Mouse (Mus musculus) frontal cortex, postnatal 14 days (tissue): ENCODE measurements around the gene Rab6b.

Experiments
- DNase-seq, 2 experiments: peaks; one replicate each; pipeline ENCODE4 v3.0.0; 2022; ENCODE audit warnings: low spot score in 2 of 2

The Rab6b gene

GRCm38 (mm10) chr9:103111621-103112470, at the start of gene Rab6b:
TSS of gene Rab6b (plus strand) at chr9:103111787.
- DNase-seq: peak; percentile 59 to 64

- DNase-seq: no peak
Measured at GRCm38 (mm10) chr9:103063591-103063990, 48.0 kb upstream of the Rab6b start.

DNA sequence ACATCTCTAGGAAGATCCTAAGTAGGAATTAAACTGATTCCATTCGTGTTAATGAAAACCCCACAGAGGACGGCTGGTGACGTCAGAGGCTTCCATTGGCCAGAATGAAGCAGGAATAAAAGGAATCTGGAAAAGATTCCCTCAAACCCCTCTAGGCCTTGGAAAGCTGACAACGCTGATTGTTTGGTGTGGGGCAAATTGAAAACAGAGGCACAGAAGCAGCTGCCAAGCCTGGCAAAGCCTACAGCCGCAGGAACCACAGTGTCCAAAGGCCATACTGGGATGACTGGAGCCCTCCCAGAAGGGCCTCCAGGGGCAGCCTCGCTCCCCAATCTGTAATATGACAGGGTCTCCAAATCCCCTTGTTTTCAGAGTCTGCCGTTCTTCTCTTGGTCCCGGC, 44.7 kb upstream of the Rab6b start:
- no peak for DNase-seq

DNA sequence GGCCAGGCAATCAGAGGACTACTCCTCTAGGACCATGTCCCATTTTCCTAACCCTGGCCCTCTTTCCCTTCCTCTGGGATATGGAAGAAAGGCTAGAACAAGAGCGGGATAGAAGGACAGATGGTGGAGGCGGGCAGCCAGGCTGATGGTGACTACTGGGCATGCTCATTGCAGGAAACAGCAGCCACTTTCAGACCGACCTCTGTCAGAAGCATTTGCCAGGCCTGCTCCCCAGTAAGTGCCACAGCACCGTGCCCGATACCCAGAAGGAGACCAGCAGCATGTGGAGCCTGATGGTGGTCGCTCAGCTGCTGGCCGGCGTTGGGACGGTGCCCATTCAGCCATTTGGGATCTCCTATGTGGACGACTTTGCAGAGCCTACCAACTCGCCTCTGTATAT, 43.9 kb upstream of the Rab6b start:
- no peak for DNase-seq

DNA sequence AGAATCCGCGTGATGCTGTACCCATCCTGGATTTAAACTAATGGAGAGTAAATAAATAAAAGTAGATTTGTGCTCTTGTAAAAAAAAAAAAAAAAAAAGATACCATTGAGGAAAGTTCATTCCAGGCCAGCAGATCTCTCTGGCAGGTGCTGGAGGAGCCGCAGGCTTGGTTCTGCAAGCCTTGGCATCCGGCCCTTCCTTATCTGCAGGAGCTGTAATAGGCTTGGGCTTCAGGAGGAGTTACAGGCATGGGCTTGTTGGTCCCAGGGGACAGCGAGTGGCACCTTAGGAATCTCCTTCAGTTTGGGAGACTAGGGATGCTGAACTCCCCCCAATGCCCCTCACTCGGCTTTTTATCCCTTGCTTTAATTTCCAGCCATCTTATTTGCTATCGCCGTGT, 42.8 kb upstream of the Rab6b start:
- no peak for DNase-seq

- DNase-seq: no peak
Measured at GRCm38 (mm10) chr9:103071541-103072203, 39.9 kb upstream of the Rab6b start.

- no peak for DNase-seq
Measured at GRCm38 (mm10) chr9:103072204-103072599, 39.4 kb upstream of the Rab6b start.

- DNase-seq: no peak
Measured at GRCm38 (mm10) chr9:103072926-103073515, 38.6 kb upstream of the Rab6b start.

GRCm38 (mm10) chr9:103076836-103077531, 34.6 kb upstream of the Rab6b start:
- no peak for DNase-seq

- no peak for DNase-seq
Measured at GRCm38 (mm10) chr9:103078194-103078691, 33.3 kb upstream of the Rab6b start.

GRCm38 (mm10) chr9:103080211-103080610, 31.4 kb upstream of the Rab6b start:
- no peak for DNase-seq

DNA sequence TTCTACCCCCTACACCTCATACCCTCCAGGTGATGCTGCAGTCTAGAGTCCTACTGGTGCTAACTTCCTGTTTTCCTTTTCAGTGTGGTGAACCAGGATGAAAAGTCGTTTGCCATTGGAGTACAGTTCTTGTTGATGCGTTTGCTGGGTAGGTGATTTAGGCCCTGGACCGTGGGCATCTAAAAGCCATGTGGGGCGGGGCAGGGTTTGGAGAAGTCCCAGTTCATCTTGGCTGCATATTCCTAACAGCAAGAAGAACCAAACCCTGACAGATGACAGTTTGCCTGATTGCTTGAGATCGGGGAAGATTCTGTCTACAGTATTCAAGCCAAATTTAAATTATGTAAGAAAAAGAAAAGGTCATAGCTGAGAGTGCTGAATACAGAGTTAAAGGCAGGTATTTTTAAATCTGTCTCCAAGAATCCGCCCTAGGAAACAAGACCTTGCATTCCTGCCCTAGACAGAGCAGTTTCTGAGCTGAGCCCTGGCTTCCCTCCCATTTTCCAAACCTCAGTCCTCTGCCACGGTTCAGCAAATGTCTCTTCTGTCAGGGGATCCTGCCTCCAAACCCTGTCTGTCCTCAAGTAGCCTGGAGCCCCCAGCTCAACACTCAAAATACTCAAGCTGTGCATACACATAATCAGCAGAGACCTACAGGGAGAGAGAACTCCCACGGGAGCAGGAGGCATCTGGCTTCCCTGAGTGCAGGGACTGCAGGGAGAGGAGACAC, 29.2 kb upstream of the Rab6b start:
- DNase-seq: no peak

- DNase-seq: no peak
Measured at GRCm38 (mm10) chr9:103083405-103083804, 28.2 kb upstream of the Rab6b start.

GRCm38 (mm10) chr9:103086736-103087135, 24.9 kb upstream of the Rab6b start:
- DNase-seq: no peak

- DNase-seq: no peak
Measured at GRCm38 (mm10) chr9:103087301-103087700, 24.3 kb upstream of the Rab6b start.

- no peak for DNase-seq
Measured at GRCm38 (mm10) chr9:103088661-103089060, 22.9 kb upstream of the Rab6b start.

DNA sequence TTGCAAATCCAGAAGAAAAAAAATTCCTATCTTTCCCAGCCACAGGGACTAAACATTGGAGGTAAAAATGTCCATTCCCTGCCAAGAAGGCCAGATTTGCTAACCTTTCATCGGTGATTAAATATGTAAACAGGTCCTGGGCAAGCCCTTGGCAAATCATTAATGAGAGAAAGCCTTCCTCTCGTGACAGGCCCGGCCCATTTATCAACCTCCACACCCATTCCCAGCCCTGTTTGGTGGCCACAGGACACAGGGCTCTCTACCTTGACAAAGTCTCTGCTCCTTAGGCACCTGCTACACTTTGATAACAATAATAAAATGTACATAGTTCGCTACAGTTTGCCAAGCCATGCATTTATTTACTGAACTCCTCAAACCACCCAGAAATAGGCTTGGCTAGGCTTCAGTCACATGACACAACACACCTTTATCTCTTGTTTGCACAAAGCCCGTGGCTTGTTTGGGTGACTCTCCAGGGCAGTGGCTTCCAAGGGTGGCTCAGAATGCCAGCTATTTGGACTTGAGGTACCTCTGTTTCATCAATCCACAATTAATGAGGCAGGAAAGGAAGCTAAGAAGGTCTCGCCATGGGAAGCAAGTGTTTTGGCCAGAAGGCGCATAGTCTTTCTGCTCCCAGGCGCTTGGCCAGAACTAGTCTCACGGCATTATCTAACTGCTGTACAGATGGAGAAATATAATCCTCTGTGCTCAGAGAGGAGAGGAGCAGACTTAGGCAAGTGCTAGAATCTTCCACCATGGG, 21.3 kb upstream of the Rab6b start:
- no peak for DNase-seq

DNA sequence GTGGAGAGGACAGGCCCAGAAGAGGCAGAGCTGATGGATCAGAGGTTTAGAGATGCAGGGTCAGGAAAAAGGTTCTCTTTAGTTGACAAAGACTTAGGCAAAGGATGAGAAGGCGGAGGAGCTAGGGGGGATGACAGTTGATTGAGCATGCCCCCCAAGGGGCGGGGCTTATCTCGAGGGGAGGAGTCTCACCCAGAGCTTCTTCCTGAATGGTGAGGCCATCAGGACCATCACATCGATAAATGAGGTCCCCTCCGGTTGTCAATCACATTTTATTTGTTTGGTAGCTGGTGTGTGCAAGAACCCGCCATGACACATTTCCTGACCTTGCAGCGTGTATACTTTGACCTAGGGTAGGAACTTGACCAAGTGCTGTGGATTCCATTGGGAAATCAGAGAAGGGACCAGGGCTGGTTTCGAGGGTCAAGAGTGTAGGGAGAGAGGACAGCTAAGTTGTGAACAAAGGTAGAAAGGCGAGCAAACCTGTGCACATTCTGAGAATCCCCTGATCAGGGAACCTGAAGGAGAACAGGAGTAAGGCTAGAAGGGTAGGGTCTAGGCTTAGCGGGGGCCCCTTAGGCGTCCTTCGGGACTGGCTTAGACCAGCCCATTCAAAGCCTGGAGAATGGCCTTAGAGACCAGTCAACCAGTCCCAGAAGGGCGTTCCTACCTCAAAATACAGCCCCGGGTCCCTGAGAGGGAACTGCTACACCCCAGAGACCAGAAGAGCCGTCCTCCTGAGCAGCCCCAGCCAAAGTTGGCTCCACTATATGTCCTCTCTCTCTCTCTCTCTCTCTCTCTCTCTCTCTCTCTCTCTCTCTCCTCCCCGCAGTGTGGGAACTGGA, 20.3 kb upstream of the Rab6b start:
- no peak for DNase-seq

GRCm38 (mm10) chr9:103092248-103092647, 19.3 kb upstream of the Rab6b start:
- peak in 1 of 2 experiments; percentile 72 for DNase-seq

GRCm38 (mm10) chr9:103093681-103094080, 17.9 kb upstream of the Rab6b start:
- no peak for DNase-seq
